23 mouse cellular contexts compared by ENCODE assay signal in genomic region chr2:117840406-117840805, GRCm38 (mm10).
A peak's percentile ranks its signal among the peaks of the same experiment; 100 is the strongest.
DNase-seq lines count a peak whose midpoint lies in the region; ATAC-seq and TF ChIP-seq lines count a peak whose summit lies in the region.
"Had no signal": no experiment of that assay in that cellular context is flagged by ENCODE, and none has a peak within 500 bp of the region (broad histone marks: within the 10 kb centered on the region; RNA-seq: fewer than 3 reads in every experiment).

No protein-coding gene starts in this region.

- no peak overlapping the region for H3K4me2 ChIP-seq in intestine, postnatal 0 days (replicated peaks; ENCODE audit: low read depth)
- H3K4me2 ChIP-seq: midbrain, embryonic 12.5 days; neural tube, embryonic 13.5 days had no signal

- WGBS in intestine, postnatal 0 days: 85% methylated on average over 1 of the region's 1 CpGs

- peak; percentile 25 for DNase-seq in lung, postnatal 36 days
- no peak for DNase-seq in lung, adult 18-20 months
- DNase-seq in gastrocnemius, postnatal 36 days: peak; percentile 41 to 49
- DNase-seq in heart, postnatal 4 days: peak; percentile 51
- DNase-seq in spleen, adult 12 weeks (ENCODE audit: low spot score): no peak
- DNase-seq: cerebellum, adult 11-12 months; cerebellum, postnatal 36 days; layer of hippocampus, postnatal 36 days; liver; lung, adult 2 months; lung, postnatal 4 days; right cerebral cortex, postnatal 25 days; thymus, postnatal 36 days had no signal

- no peaks in the 10 kb centered on the region for H3K9me3 ChIP-seq in intestine, postnatal 0 days (ENCODE audit: control insufficient read depth)
- H3K9me3 ChIP-seq: hindbrain, embryonic 10.5 days; midbrain, embryonic 12.5 days; neural tube, embryonic 13.5 days had no signal

- intact Hi-C loops in gastrocnemius, postnatal 36 days (cut with DNase I): no loop called here

- no peaks in the 10 kb centered on the region for H3K27me3 ChIP-seq in intestine, postnatal 0 days (replicated peaks; ENCODE audit: control insufficient read depth, insufficient read depth, low read length)
- H3K27me3 ChIP-seq: midbrain, embryonic 12.5 days; neural tube, embryonic 13.5 days had no signal

- no peaks in the 10 kb centered on the region for H3K36me3 ChIP-seq in intestine, postnatal 0 days (ENCODE audit: control insufficient read depth, insufficient read depth)
- H3K36me3 ChIP-seq: hindbrain, embryonic 10.5 days; midbrain, embryonic 12.5 days; neural tube, embryonic 13.5 days had no signal

- TF ChIP-seq POLR2A in embryonic fibroblast, embryonic 13.5 days (IDR thresholded peaks at IDR 0.05; ENCODE audit: low read depth, low read length): no peak

- no peak overlapping the region for H3K4me3 ChIP-seq in embryonic fibroblast, embryonic 13.5 days (ENCODE audit: insufficient read depth, low read length)
- no peak overlapping the region for H3K4me3 ChIP-seq in intestine, postnatal 0 days (ENCODE audit: low read depth, low read length)
- H3K4me3 ChIP-seq: erythroblast, embryonic 14.5 days; hindbrain, embryonic 10.5 days; midbrain, embryonic 12.5 days; neural tube, embryonic 13.5 days had no signal

- no peak for TF ChIP-seq CTCF in embryonic fibroblast, embryonic 13.5 days (IDR thresholded peaks at IDR 0.05; ENCODE audit: borderline replicate concordance, insufficient read depth, low read length)
- no peak for TF ChIP-seq CTCF in intestine, postnatal 0 days (IDR thresholded peaks at IDR 0.05; ENCODE audit: low read depth)

- ATAC-seq in erythroblast, adult 5-6 weeks (replicated peaks; ENCODE audit: low FRiP score, poor library complexity, severe bottlenecking): no peak
- no peak for ATAC-seq in intestine, postnatal 0 days
- ATAC-seq: forebrain, embryonic 14.5 days; inflammation-experienced regulatory T-cells, adult 6 months had no signal

- peaks cover 6% of the 10 kb centered on the region for H3K4me1 ChIP-seq in embryonic fibroblast, embryonic 13.5 days (ENCODE audit: control insufficient read depth, insufficient read depth, low read length)
- no peaks in the 10 kb centered on the region for H3K4me1 ChIP-seq in intestine, postnatal 0 days (replicated peaks; ENCODE audit: control insufficient read depth, insufficient read depth, low read length)
- H3K4me1 ChIP-seq: hindbrain, embryonic 10.5 days; midbrain, embryonic 12.5 days; neural tube, embryonic 13.5 days had no signal

- H3K9ac ChIP-seq in intestine, postnatal 0 days (ENCODE audit: low read depth, low read length): no peak overlapping the region
- H3K9ac ChIP-seq: midbrain, embryonic 12.5 days; neural tube, embryonic 13.5 days had no signal

- H3K27ac ChIP-seq in embryonic fibroblast, embryonic 13.5 days (ENCODE audit: insufficient read depth, low read length): peak overlapping the region; percentile 79; the same call in 1 of the 2 replicates
- H3K27ac ChIP-seq in intestine, postnatal 0 days (ENCODE audit: low read depth, low read length): no peak overlapping the region
- H3K27ac ChIP-seq: hindbrain, embryonic 10.5 days; kidney, postnatal 0 days; midbrain, embryonic 12.5 days; neural tube, embryonic 13.5 days had no signal

Comparison
In these comparisons a context has a peak if more than half of its experiments do, and no peak if none do; other contexts are left out.
1. DNase-seq: peak in lung, postnatal 36 days (single experiment), gastrocnemius, postnatal 36 days (2 of 2) and heart, postnatal 4 days (single experiment); none in lung, adult 18-20 months (0 of 2) and spleen, adult 12 weeks (single experiment).